In genomic region chr13:41605099-41606010, GRCm38 (mm10) we compare ENCODE assay signal across 8 mouse cellular contexts. TPM values are rescaled to one million over a fixed set of nuclear protein-coding genes. Genes with fewer than 3 reads are reported as not detected.
DNase-seq lines count a peak whose midpoint lies in the region; ATAC-seq and TF ChIP-seq lines count a peak whose summit lies in the region.

Gene Tmem170b (plus strand): TSS chr13:41605907.

- peak; percentile 95 for DNase-seq in G1E (ENCODE audit: low spot score)
- DNase-seq in cerebellum, adult 18-20 months: peak; percentile 96 to 99
- DNase-seq in heart, postnatal 36 days: peak; percentile 90 to 97
- DNase-seq in layer of hippocampus, adult 2 months (ENCODE audit: low spot score in 2 of 2): peak; percentile 97
- DNase-seq in lung, embryonic 14.5 days: peak; percentile 99
- DNase-seq in thymus, adult 2 months: peak; percentile 97

- peak within 1 kb of the TSS; percentile 73 for H3K27ac ChIP-seq in forebrain, embryonic 16.5 days (ENCODE audit: low read length)
- H3K27ac ChIP-seq in layer of hippocampus, adult 2 months: peak within 1 kb of the TSS; percentile 98
- H3K27ac ChIP-seq in lung, embryonic 14.5 days (ENCODE audit: low read depth): peak within 1 kb of the TSS; percentile 88
- H3K27ac ChIP-seq in olfactory bulb, adult 2 months (ENCODE audit: insufficient read depth, low read depth, low read length): peak within 1 kb of the TSS; percentile 94
- H3K27ac ChIP-seq in thymus, adult 2 months (ENCODE audit: control insufficient read depth, insufficient read depth, low read length): no peak within 1 kb of the TSS; the same call in 1 of the 2 replicates

- H3K4me1 ChIP-seq in G1E (ENCODE audit: insufficient read depth, low read depth, low read length): peaks cover 35% of the 10 kb centered on the region
- peaks cover 22% of the 10 kb centered on the region for H3K4me1 ChIP-seq in forebrain, embryonic 16.5 days (replicated peaks; ENCODE audit: control insufficient read depth, insufficient read depth, low read length)
- H3K4me1 ChIP-seq in lung, embryonic 14.5 days (ENCODE audit: insufficient read depth): no peaks in the 10 kb centered on the region
- peaks cover 2% of the 10 kb centered on the region for H3K4me1 ChIP-seq in olfactory bulb, adult 2 months (ENCODE audit: control insufficient read depth, insufficient read depth, low read length)
- peaks cover 7% of the 10 kb centered on the region for H3K4me1 ChIP-seq in thymus, adult 2 months (replicated peaks; ENCODE audit: control insufficient read depth, insufficient read depth, low read length)

- H3K27me3 ChIP-seq in G1E (ENCODE audit: insufficient read depth, low read length): 0 out of 2 replicates have a peak, but pooled peaks cover 7% of the 10 kb centered on the region
- H3K27me3 ChIP-seq in forebrain, embryonic 16.5 days (replicated peaks; ENCODE audit: control insufficient read depth, insufficient read depth, low read length): no peaks in the 10 kb centered on the region
- H3K27me3 ChIP-seq in lung, embryonic 14.5 days (ENCODE audit: insufficient read depth, low read length): no peaks in the 10 kb centered on the region
- H3K27me3 ChIP-seq in thymus, adult 2 months (ENCODE audit: control insufficient read depth, insufficient read depth, low read length): no peaks in the 10 kb centered on the region

- H3K4me3 ChIP-seq in G1E (ENCODE audit: low read depth, low read length): peak within 1 kb of the TSS; percentile 96
- peak within 1 kb of the TSS; percentile 76 for H3K4me3 ChIP-seq in forebrain, embryonic 16.5 days (replicated peaks; ENCODE audit: low read length)
- H3K4me3 ChIP-seq in layer of hippocampus, adult 2 months: peak within 1 kb of the TSS; percentile 88
- H3K4me3 ChIP-seq in lung, embryonic 14.5 days (ENCODE audit: low read depth, low read length): peak within 1 kb of the TSS; percentile 91
- peak within 1 kb of the TSS; percentile 100 for H3K4me3 ChIP-seq in olfactory bulb, adult 2 months (ENCODE audit: insufficient read depth, low read depth, low read length)
- H3K4me3 ChIP-seq in thymus, adult 2 months (ENCODE audit: control insufficient read depth, insufficient read depth, low read length): peak within 1 kb of the TSS; percentile 98

- ATAC-seq in G1E (ENCODE audit: extremely low read depth, insufficient number of reproducible peaks, low FRiP score, poor library complexity, severe bottlenecking): peak; percentile 92
- ATAC-seq in forebrain, embryonic 16.5 days: peak; percentile 98
- peak; percentile 98 for ATAC-seq in lung, embryonic 14.5 days (ENCODE audit: insufficient read depth)

- H3K9me3 ChIP-seq in G1E (replicated peaks): no peaks in the 10 kb centered on the region
- no peaks in the 10 kb centered on the region for H3K9me3 ChIP-seq in forebrain, embryonic 16.5 days (ENCODE audit: control insufficient read depth, low read length)
- H3K9me3 ChIP-seq in lung, embryonic 14.5 days (ENCODE audit: low read depth, low read length): no peaks in the 10 kb centered on the region

- intact Hi-C loops in heart, postnatal 36 days (cut with DNase I): loop anchor here (5.0 kb wide), 1 partner anchor 873 kb away; no protein-coding TSS in a partner anchor

- no peak for TF ChIP-seq CTCF in G1E (IDR thresholded peaks at IDR 0.05; ENCODE audit: low read depth, low read length)
- TF ChIP-seq CTCF in layer of hippocampus, adult 2 months (conservative IDR thresholded peaks at IDR 0.05): no peak
- TF ChIP-seq CTCF in lung, embryonic 14.5 days (IDR thresholded peaks at IDR 0.05; ENCODE audit: low read depth): no peak
- no peak for TF ChIP-seq CTCF in olfactory bulb, adult 2 months (IDR thresholded peaks at IDR 0.05; ENCODE audit: insufficient read depth, low read depth, low read length)
- peak; percentile 58; the same call in 1 of the 2 replicates for TF ChIP-seq CTCF in thymus, adult 2 months (IDR thresholded peaks at IDR 0.05; ENCODE audit: borderline replicate concordance, control insufficient read depth, extremely low read depth, insufficient read depth, low read length, poor library complexity)

- under 1% methylated on average over 52 of the region's 87 CpGs for WGBS in forebrain, embryonic 16.5 days
- WGBS in lung, embryonic 14.5 days: under 1% methylated on average over 48 of the region's 87 CpGs
- under 1% methylated on average over 87 of the region's 87 CpGs for WGBS in olfactory bulb, adult 2 months
- WGBS in thymus, adult 2 months: under 1% methylated on average over 81 of the region's 87 CpGs

- peaks cover 5% of the 10 kb centered on the region for H3K36me3 ChIP-seq in G1E (replicated peaks)
- no peaks in the 10 kb centered on the region; the same call in 1 of the 2 replicates for H3K36me3 ChIP-seq in forebrain, embryonic 16.5 days (ENCODE audit: control insufficient read depth, insufficient read depth)
- no peaks in the 10 kb centered on the region for H3K36me3 ChIP-seq in lung, embryonic 14.5 days (ENCODE audit: insufficient read depth)
- no peaks in the 10 kb centered on the region for H3K36me3 ChIP-seq in thymus, adult 2 months (ENCODE audit: control insufficient read depth, insufficient read depth, low read length)

- peak within 1 kb of the TSS; percentile 63 for H3K4me2 ChIP-seq in forebrain, embryonic 16.5 days (ENCODE audit: low read length)
- peak within 1 kb of the TSS; percentile 82 for H3K4me2 ChIP-seq in lung, embryonic 14.5 days

- peak within 1 kb of the TSS; percentile 81 for H3K9ac ChIP-seq in forebrain, embryonic 16.5 days (replicated peaks; ENCODE audit: low read depth, low read length)
- H3K9ac ChIP-seq in lung, embryonic 14.5 days: peak within 1 kb of the TSS; percentile 88

- peak; percentile 51; the same call in 1 of the 2 replicates for TF ChIP-seq POLR2A in olfactory bulb, adult 2 months (IDR thresholded peaks at IDR 0.05; ENCODE audit: insufficient read depth, low read depth, low read length)
- TF ChIP-seq POLR2A in thymus, adult 2 months (IDR thresholded peaks at IDR 0.05; ENCODE audit: control insufficient read depth, extremely low read depth, insufficient read depth, low read length, poor library complexity): peak; percentile 70

RNA-seq across cellular contexts. Expression of gene Tmem170b, which starts in this region (rescaled TPM):
- total RNA-seq in G1E (2014; fragmentation: Nextera tagmentation) (13.2 and 16.0 TPM in 2 replicates), G1E (2017) (12.1 and 12.5 TPM in 2 replicates)
- 2.8 and 4.3 TPM in 2 replicates for polyA plus RNA-seq in G1E (2012)
- polyA plus RNA-seq in forebrain, embryonic 16.5 days (2015; fragmentation: Nextera tagmentation; extraction: Ambion mirVana): 50.8 and 53.1 TPM in 2 replicates
- 10 to 100 TPM; 21.7 to 24.2 TPM for total RNA-seq in heart, postnatal 36 days (2021)
- 10 to 100 TPM; 88.6 to 91.0 TPM for total RNA-seq in layer of hippocampus, adult 2 months (2021)
- 13.8 and 14.1 TPM in 2 replicates for polyA plus RNA-seq in lung, embryonic 14.5 days (2014; fragmentation: Nextera tagmentation; extraction: Ambion mirVana)
- polyA plus RNA-seq in olfactory bulb, adult 2 months (2012; ENCODE audit: insufficient read depth, insufficient read length, low replicate concordance, missing spikeins): not detected in 2 replicates
- polyA plus RNA-seq in thymus, adult 2 months (2012; rRNA removed): 5.4 and 8.0 TPM in 2 replicates
